Mouse (Mus musculus) CH12.LX (cell line): Measurements from ENCODE around the gene Fuz. TPM values are rescaled to one million over a fixed set of nuclear protein-coding genes. Genes with fewer than 3 reads are reported as not detected.

ENCODE experiments used
- DNase-seq: peaks from one replicate; pipeline ENCODE4 v3.0.0-alpha.2; 2013; ENCODE audit errors: extremely low read depth
- H3K27ac ChIP-seq: 2 replicates; pipeline ENCODE4 v1.5.1; 2012; ENCODE audit warnings: low read depth, mild to moderate bottlenecking, control low read depth, moderate library complexity; ENCODE audit not compliant: insufficient read depth
- H3K27me3 ChIP-seq: replicated peaks from 2 replicates; pipeline ENCODE3; 2012; ENCODE audit warnings: inconsistent platforms
- H3K36me3 ChIP-seq, 2 experiments: replicated peaks in 1 of 2; 2 replicates each; pipeline versions ENCODE3 to v1.6.1; 2012; ENCODE audit warnings: inconsistent platforms in 1 of 2, low read length in 1 of 2, mild to moderate bottlenecking in 1 of 2, mixed read lengths in 1 of 2, moderate library complexity in 1 of 2; ENCODE audit not compliant: control insufficient read depth in 1 of 2, insufficient read depth in 1 of 2
- H3K4me1 ChIP-seq, 2 experiments: 2 replicates each; pipeline ENCODE4 v1.6.1; 2012; ENCODE audit warnings: inconsistent platforms in 1 of 2, moderate library complexity in 1 of 2; ENCODE audit not compliant: insufficient read depth in 2 of 2, control insufficient read depth in 1 of 2
- H3K4me2 ChIP-seq: 2 replicates; pipeline ENCODE4 v1.6.1; 2012; ENCODE audit warnings: low read depth, mild to moderate bottlenecking, control low read depth; ENCODE audit not compliant: poor library complexity, insufficient read depth, severe bottlenecking
- H3K4me3 ChIP-seq, 3 experiments: fragments of 150-350 bp in 1 of 3; sonication (generic) in 1 of 3; replicated peaks in 1 of 3; 2 replicates each; pipeline versions ENCODE3 to v1.5.1; 2011 to 2012; ENCODE audit warnings: low read depth in 2 of 3, low read length in 2 of 3, mild to moderate bottlenecking in 2 of 3, moderate library complexity in 2 of 3, control low read depth in 1 of 3, improper control_type of control experiment in 1 of 3, inconsistent platforms in 1 of 3, mixed read lengths in 1 of 3; ENCODE audit not compliant: poor library complexity in 1 of 3
- H3K79me2 ChIP-seq: replicated peaks from 2 replicates; pipeline ENCODE4 v1.6.1; 2012; ENCODE audit warnings: mild to moderate bottlenecking, moderate library complexity; ENCODE audit not compliant: control insufficient read depth, poor library complexity, insufficient read depth, severe bottlenecking; ENCODE audit errors: extremely low read depth
- H3K9ac ChIP-seq: 2 replicates; pipeline ENCODE4 v1.6.1; 2012; ENCODE audit warnings: low read depth, mild to moderate bottlenecking, control low read depth, moderate library complexity; ENCODE audit not compliant: insufficient read depth
- H3K9me3 ChIP-seq: replicated peaks from 2 replicates; pipeline ENCODE3; 2012; ENCODE audit warnings: low read length, inconsistent platforms, mixed read lengths
- BHLHE40 ChIP-seq: IDR thresholded peaks from 2 replicates; pipeline ENCODE4 v1.6.1; 2011; ENCODE audit warnings: mild to moderate bottlenecking, low read depth, low read length, improper control_type of control experiment
- CHD1 ChIP-seq: IDR thresholded peaks from 2 replicates; pipeline ENCODE4 v1.6.1; 2012; ENCODE audit warnings: low read depth, low read length, improper control_type of control experiment, inconsistent platforms
- CTCF ChIP-seq, 2 experiments: IDR thresholded peaks in 1 of 2; conservative IDR thresholded peaks in 1 of 2; 2 replicates each; pipeline ENCODE4 v1.5.1; 2011 to 2012; ENCODE audit warnings: low read depth in 2 of 2, low read length in 2 of 2, improper control_type of control experiment in 1 of 2, inconsistent platforms in 1 of 2, mild to moderate bottlenecking in 1 of 2, moderate library complexity in 1 of 2
- ELF1 ChIP-seq: IDR thresholded peaks from 2 replicates; pipeline ENCODE4 v1.6.1; 2014; ENCODE audit warnings: low read depth, mild to moderate bottlenecking, inconsistent platforms, low read length, improper control_type of control experiment
- GABPA ChIP-seq: IDR thresholded peaks from 2 replicates; pipeline ENCODE4 v1.6.1; 2012; ENCODE audit warnings: low read depth, low read length, improper control_type of control experiment, inconsistent platforms; ENCODE audit not compliant: insufficient replicate concordance
- JUND ChIP-seq: conservative IDR thresholded peaks from 2 replicates; pipeline ENCODE4 v1.6.1; 2011; ENCODE audit warnings: low read depth, low read length, improper control_type of control experiment
- KAT2A ChIP-seq: IDR thresholded peaks from 2 replicates; pipeline ENCODE4 v1.6.1; 2012; ENCODE audit warnings: low read length, improper control_type of control experiment, inconsistent platforms; ENCODE audit not compliant: insufficient replicate concordance
- MAFK ChIP-seq: IDR thresholded peaks from 2 replicates; pipeline ENCODE4 v1.6.1; 2011; ENCODE audit warnings: low read length, improper control_type of control experiment; ENCODE audit not compliant: insufficient replicate concordance
- MYC ChIP-seq: IDR thresholded peaks from 2 replicates; pipeline ENCODE4 v1.6.1; 2011; ENCODE audit warnings: low read depth, mild to moderate bottlenecking, improper control_type of control experiment, low read length
- NELFE ChIP-seq: IDR thresholded peaks from 2 replicates; pipeline ENCODE4 v1.6.1; 2011; ENCODE audit warnings: low read depth, low read length, improper control_type of control experiment
- NRF1 ChIP-seq: IDR thresholded peaks from 2 replicates; pipeline ENCODE4 v1.6.1; 2014; ENCODE audit warnings: low read depth, mild to moderate bottlenecking, inconsistent platforms, low read length, improper control_type of control experiment, moderate library complexity
- PAX5 ChIP-seq: IDR thresholded peaks from 2 replicates; pipeline ENCODE4 v1.6.1; 2012; ENCODE audit warnings: low read length, inconsistent platforms, mixed read lengths
- POLR2A ChIP-seq: IDR thresholded peaks from 2 replicates; pipeline ENCODE4 v1.6.1; 2011; ENCODE audit warnings: low read depth, mild to moderate bottlenecking, improper control_type of control experiment, low read length
- RAD21 ChIP-seq: IDR thresholded peaks from 2 replicates; pipeline ENCODE4 v1.6.1; 2011; ENCODE audit warnings: low read depth, mild to moderate bottlenecking, low read length, improper control_type of control experiment, moderate library complexity
- RCOR1 ChIP-seq: conservative IDR thresholded peaks from 2 replicates; pipeline ENCODE4 v1.6.1; 2012; ENCODE audit warnings: low read depth, mild to moderate bottlenecking, inconsistent platforms, low read length, improper control_type of control experiment
- SIN3A ChIP-seq: IDR thresholded peaks from 2 replicates; pipeline ENCODE4 v1.6.1; 2012; ENCODE audit warnings: low read length, improper control_type of control experiment, inconsistent platforms
- TBP ChIP-seq: conservative IDR thresholded peaks from 2 replicates; pipeline ENCODE4 v1.6.1; 2011; ENCODE audit warnings: low read depth, low read length, improper control_type of control experiment
- UBTF ChIP-seq: IDR thresholded peaks from 2 replicates; pipeline ENCODE4 v1.6.1; 2012; ENCODE audit warnings: low read depth, mild to moderate bottlenecking, inconsistent platforms, low read length, improper control_type of control experiment, moderate library complexity
- ZC3H11A ChIP-seq: IDR thresholded peaks from 2 replicates; pipeline ENCODE4 v1.6.1; 2012; ENCODE audit warnings: low read depth, mild to moderate bottlenecking, inconsistent platforms, low read length, improper control_type of control experiment
- ZKSCAN1 ChIP-seq: IDR thresholded peaks from 2 replicates; pipeline ENCODE4 v1.6.1; 2012; ENCODE audit warnings: low read depth, inconsistent platforms, low read length, improper control_type of control experiment, borderline replicate concordance
- ZMIZ1 ChIP-seq: IDR thresholded peaks from 2 replicates; pipeline ENCODE4 v1.6.1; 2012; ENCODE audit warnings: low read depth, mild to moderate bottlenecking, inconsistent platforms, low read length, improper control_type of control experiment
- dilution Hi-C: fragments of 300-500 bp; cut with MboI; formaldehyde crosslinking; loops from 2 replicates; pipeline ENCODE4 v1.14.3; 2020; ENCODE audit warnings: low sequenced_read_pairs; ENCODE audit not compliant: extremely low pct_unique_long_range_greater_than_20kb, extremely low pct_ligation_motif_present
- in situ Hi-C: fragments of 300-500 bp; cut with MboI; formaldehyde crosslinking; loops from 3 replicates; pipeline ENCODE4 v1.14.3; 2019; ENCODE audit warnings: low sequenced_read_pairs, low pct_ligation_motif_present, low pct_unique_long_range_greater_than_20kb, mixed read lengths
- polyA plus RNA-seq: library from polyadenylated mRNA; unstranded; fragments of >175 nt; gene quantifications from 2 replicates; pipeline ENCODE4 v1.2.1, GENCODE M21; 2012; ENCODE audit warnings: low read depth; ENCODE audit not compliant: insufficient read length
- total RNA-seq, 2 experiments: library from RNA; depleted of rRNA; stranded (reverse); fragments of 300-350 nt in 1 of 2; fragments of >200 nt in 1 of 2; gene quantifications; 2 replicates each; pipeline ENCODE4 v1.2.3; 2012 to 2014

Gene Fuz
- total and polyA plus RNA-seq, 3 experiments = 16.7 to 17.1 (median 16.9) TPM

GRCm38 (mm10) chr7:44919127-44919526 is 23.2 kb downstream of the Fuz start:
- Histone ChIP-seq H3K9me3 (no peaks in the 10 kb centered on the region), H3K4me1 (peaks cover 0 to 3% of the 10 kb centered on the region in 2 experiments; a peak in 1 of 4 replicates), H3K4me2 (no peak overlapping the region), H3K27ac (no peak overlapping the region), H3K4me3 (no peak overlapping the region), H3K36me3 (peaks cover 20 to 79% of the 10 kb centered on the region in 2 experiments), H3K27me3 (no peaks in the 10 kb centered on the region), H3K79me2 (no peaks in the 10 kb centered on the region), H3K9ac (no peak overlapping the region)
- in situ Hi-C loops (no loop called here), dilution Hi-C loops (no loop called here)
- TF ChIP-seq NELFE (no peak), NRF1 (no peak), GABPA (no peak), SIN3A (no peak), KAT2A (no peak), RCOR1 (no peak), BHLHE40 (no peak), MYC (no peak), MAFK (no peak), ELF1 (no peak), POLR2A (no peak), UBTF (no peak), ZKSCAN1 (no peak), PAX5 (no peak), TBP (no peak), CHD1 (no peak)
- no peak for DNase-seq

- H3K4me3 ChIP-seq = no peak overlapping the region
- no peak for DNase-seq
- no peak overlapping the region for H3K4me2 ChIP-seq
- H3K36me3 ChIP-seq = peaks cover 12 to 73% of the 10 kb centered on the region in 2 experiments
- no peaks in the 10 kb centered on the region for H3K27me3 ChIP-seq
- H3K9me3 ChIP-seq = peaks cover 2% of the 10 kb centered on the region
- TF ChIP-seq SIN3A (no peak), RCOR1 (no peak), NELFE (no peak), ZC3H11A (no peak), CTCF (conservative IDR thresholded peaks at IDR 0.05 in 1 of 2, IDR thresholded peaks at IDR 0.05 in 1 of 2; ENCODE audit: low read depth in 2 of 2, low read length in 2 of 2) (no peak), RAD21 (no peak), ZMIZ1 (no peak), JUND (no peak), PAX5 (no peak)
- no peak overlapping the region for H3K27ac ChIP-seq
- in situ Hi-C loops = no loop called here
- H3K79me2 ChIP-seq = peaks cover 1% of the 10 kb centered on the region
- H3K4me1 ChIP-seq = peaks cover 8 to 10% of the 10 kb centered on the region in 2 experiments; a peak in 3 of 4 replicates
- H3K9ac ChIP-seq = no peak overlapping the region
- dilution Hi-C loops = no loop called here
Observed at GRCm38 (mm10) chr7:44922530-44922929, 26.7 kb downstream of the Fuz start.
